13 mouse cellular contexts compared by ENCODE assay signal in the genomic region with DNA sequence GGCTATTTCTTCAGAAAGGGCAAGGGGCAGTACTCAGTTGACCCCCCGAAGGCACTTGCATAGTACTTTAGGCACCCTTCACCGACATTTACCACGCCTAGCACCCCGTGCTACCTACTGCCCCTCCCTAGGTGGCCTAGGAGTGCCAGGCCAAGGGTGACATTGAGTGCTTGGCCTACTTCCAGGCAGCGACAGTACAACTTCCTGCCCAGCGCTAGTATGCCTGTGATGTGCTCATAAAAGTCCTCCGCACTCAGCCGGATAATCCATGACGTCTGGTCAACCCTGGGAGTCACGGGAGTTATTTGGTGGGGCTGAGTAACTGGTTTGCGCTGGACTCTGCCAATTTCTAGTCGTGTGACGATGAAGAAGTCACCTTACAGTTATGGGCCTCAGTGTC. TPM values are rescaled to one million over a fixed set of nuclear protein-coding genes. Genes with fewer than 3 reads are reported as not detected.
DNase-seq lines count a peak whose midpoint lies in the region; ATAC-seq lines count a peak whose summit lies in the region.
"Had no signal": no experiment of that assay in that cellular context is flagged by ENCODE, and none has a peak within 500 bp of the region (broad histone marks: within the 10 kb centered on the region; RNA-seq: fewer than 3 reads in every experiment).

No protein-coding gene starts in this region.

- DNase-seq in heart, adult 11 months, result peak; percentile 96
- DNase-seq in B cell, adult 2 months, result peak; percentile 26 to 31
- peak; percentile 68 for DNase-seq in lung, postnatal 10 days
- no peak for DNase-seq in natural killer cell, adult 2 months (ENCODE audit: low spot score in 2 of 2)
- DNase-seq in spleen, postnatal 14 days (ENCODE audit: low spot score in 2 of 2), result no peak
- DNase-seq in left cerebral cortex, postnatal 4 days, result no peak
- DNase-seq: cerebellum, adult 9-10 months; gastrocnemius, postnatal 10 days had no signal

- peaks cover 39% of the 10 kb centered on the region for H3K27me3 ChIP-seq in heart, embryonic 11.5 days (ENCODE audit: control insufficient read depth, insufficient read depth, low read length)
- peaks cover 23% of the 10 kb centered on the region for H3K27me3 ChIP-seq in intestine, embryonic 15.5 days (replicated peaks)

- H3K9ac ChIP-seq in heart, embryonic 11.5 days (ENCODE audit: low read depth, low read length), result no peak overlapping the region
- H3K9ac ChIP-seq in intestine, embryonic 15.5 days, result no peak overlapping the region

- WGBS in heart, embryonic 11.5 days (ENCODE audit: insufficient replicate concordance), result 84% methylated on average over 13 of the region's 13 CpGs
- WGBS in intestine, embryonic 15.5 days, result 67% methylated on average over 13 of the region's 13 CpGs

- no peak overlapping the region for H3K4me3 ChIP-seq in heart, embryonic 11.5 days (ENCODE audit: low read depth, low read length)
- no peak overlapping the region for H3K4me3 ChIP-seq in intestine, embryonic 15.5 days (replicated peaks)

- H3K9me3 ChIP-seq in heart, embryonic 11.5 days (replicated peaks; ENCODE audit: control insufficient read depth, low read length), result no peaks in the 10 kb centered on the region
- H3K9me3 ChIP-seq in intestine, embryonic 15.5 days, result no peaks in the 10 kb centered on the region
- H3K9me3 ChIP-seq: limb, embryonic 10.5 days had no signal

- H3K4me2 ChIP-seq in heart, embryonic 11.5 days, result no peak overlapping the region
- H3K4me2 ChIP-seq in intestine, embryonic 15.5 days (replicated peaks), result no peak overlapping the region

- H3K36me3 ChIP-seq in heart, embryonic 11.5 days (ENCODE audit: control insufficient read depth, insufficient read depth, low read length), result no peaks in the 10 kb centered on the region
- no peaks in the 10 kb centered on the region for H3K36me3 ChIP-seq in intestine, embryonic 15.5 days
- H3K36me3 ChIP-seq: limb, embryonic 10.5 days had no signal

- no peak overlapping the region for H3K27ac ChIP-seq in heart, embryonic 11.5 days (ENCODE audit: low read depth, low read length)
- no peak overlapping the region for H3K27ac ChIP-seq in intestine, embryonic 15.5 days

- intact Hi-C loops in left cerebral cortex, postnatal 4 days (cut with DNase I), result no loop called here

- ATAC-seq in heart, embryonic 11.5 days (replicated peaks; ENCODE audit: insufficient number of reproducible peaks, low FRiP score, low TSS enrichment), result no peak
- ATAC-seq in intestine, embryonic 15.5 days, result peak; percentile 52; the same call in 1 of the 2 replicates

- 0 out of 2 replicates have a peak, but pooled peaks cover 4% of the 10 kb centered on the region for H3K4me1 ChIP-seq in heart, embryonic 11.5 days (ENCODE audit: control insufficient read depth, insufficient read depth, low read length)
- peaks cover 20% of the 10 kb centered on the region for H3K4me1 ChIP-seq in intestine, embryonic 15.5 days (replicated peaks)

RNA-seq across cellular contexts. Expression of a gene that starts 0.9 kb away (rescaled TPM):
- polyA plus RNA-seq in heart, embryonic 11.5 days (2014; fragmentation: Nextera tagmentation; extraction: Ambion mirVana), result 0.42 and 0.44 TPM in 2 replicates
- polyA plus RNA-seq in intestine, embryonic 15.5 days (2015; fragmentation: Nextera tagmentation; extraction: Ambion mirVana), result 3.2 and 3.6 TPM in 2 replicates
- 10 to 100 TPM; 11.7 to 13.0 TPM for total RNA-seq in left cerebral cortex, postnatal 4 days (2021)
- total RNA-seq: neutrophil, adult 5-6 weeks had no signal

RNA-seq across cellular contexts. Expression of a gene that starts 1.0 kb away (rescaled TPM):
- 23.4 and 23.9 TPM in 2 replicates for polyA plus RNA-seq in heart, embryonic 11.5 days (2014; fragmentation: Nextera tagmentation; extraction: Ambion mirVana)
- 35.7 and 36.7 TPM in 2 replicates for polyA plus RNA-seq in intestine, embryonic 15.5 days (2015; fragmentation: Nextera tagmentation; extraction: Ambion mirVana)
- 10 to 100 TPM; 16.1 to 17.5 TPM for total RNA-seq in left cerebral cortex, postnatal 4 days (2021)

RNA-seq across cellular contexts. Expression of a gene that starts 22.2 kb away (rescaled TPM):
- 0.06 TPM in 1 of 2 replicates, not detected in the other for polyA plus RNA-seq in heart, embryonic 11.5 days (2014; fragmentation: Nextera tagmentation; extraction: Ambion mirVana)
- 0.35 and 0.39 TPM in 2 replicates for polyA plus RNA-seq in intestine, embryonic 15.5 days (2015; fragmentation: Nextera tagmentation; extraction: Ambion mirVana)
- total RNA-seq in left cerebral cortex, postnatal 4 days (2021), result under 1 TPM; 0.48 to 0.72 TPM
- polyA plus RNA-seq: hindbrain, embryonic 14.5 days had no signal

RNA-seq across cellular contexts. Expression of a gene that starts 42.2 kb away (rescaled TPM):
- 69.8 and 76.6 TPM in 2 replicates for polyA plus RNA-seq in heart, embryonic 11.5 days (2014; fragmentation: Nextera tagmentation; extraction: Ambion mirVana)
- 79.9 and 101 TPM in 2 replicates for polyA plus RNA-seq in intestine, embryonic 15.5 days (2015; fragmentation: Nextera tagmentation; extraction: Ambion mirVana)
- 10 to 100 TPM; 48.8 to 49.3 TPM for total RNA-seq in left cerebral cortex, postnatal 4 days (2021)

RNA-seq across cellular contexts. Expression of a gene that starts 42.4 kb away (rescaled TPM):
- polyA plus RNA-seq in heart, embryonic 11.5 days (2014; fragmentation: Nextera tagmentation; extraction: Ambion mirVana), result not detected in 2 replicates
- not detected in 2 replicates for polyA plus RNA-seq in intestine, embryonic 15.5 days (2015; fragmentation: Nextera tagmentation; extraction: Ambion mirVana)
- under 1 TPM in 1 of 2 experiments, not detected in 1; 0.48 TPM for total RNA-seq in left cerebral cortex, postnatal 4 days (2021)
- total RNA-seq: gastrocnemius, postnatal 10 days; neutrophil, adult 5-6 weeks had no signal
- polyA plus RNA-seq: hindbrain, embryonic 14.5 days; limb, embryonic 10.5 days had no signal

Comparison
In these comparisons a context has a peak if more than half of its experiments do, and no peak if none do; other contexts are left out.
1. DNase-seq: peak in heart, adult 11 months (single experiment), B cell, adult 2 months (2 of 2) and lung, postnatal 10 days (single experiment); none in natural killer cell, adult 2 months (0 of 2), spleen, postnatal 14 days (0 of 2) and left cerebral cortex, postnatal 4 days (single experiment).